Mouse (Mus musculus): ENCODE data around the gene Mtr. TPM values are rescaled to one million over a fixed set of nuclear protein-coding genes. Genes with fewer than 3 reads are reported as not detected.

Gene Mtr
- total RNA-seq, 4 experiments from 2014 or later: 13.0 to 19.2 (median 17.3) TPM

DNA sequence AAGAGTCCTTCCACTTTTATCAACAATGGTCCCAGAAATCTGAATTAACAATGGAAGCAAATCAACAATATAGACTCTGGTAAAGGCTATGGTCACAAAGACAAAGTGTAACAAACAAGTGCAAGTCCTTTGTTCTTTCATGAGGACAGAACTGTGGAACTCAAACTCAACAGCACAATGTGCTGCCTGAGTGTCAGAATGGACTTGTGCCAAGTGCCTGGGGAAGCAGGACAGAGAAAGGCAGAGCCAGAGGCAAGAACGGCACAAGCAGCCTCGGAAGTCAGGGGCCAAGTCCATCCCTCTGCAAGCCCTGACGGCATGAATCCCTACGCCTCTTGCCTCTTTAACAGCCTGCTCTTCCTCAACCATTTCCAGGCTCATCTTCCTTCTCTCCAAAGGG, 13.9 kb downstream of the Mtr start:
- DNase-seq (ENCODE audit: low spot score in 2 of 2): no peak

DNA sequence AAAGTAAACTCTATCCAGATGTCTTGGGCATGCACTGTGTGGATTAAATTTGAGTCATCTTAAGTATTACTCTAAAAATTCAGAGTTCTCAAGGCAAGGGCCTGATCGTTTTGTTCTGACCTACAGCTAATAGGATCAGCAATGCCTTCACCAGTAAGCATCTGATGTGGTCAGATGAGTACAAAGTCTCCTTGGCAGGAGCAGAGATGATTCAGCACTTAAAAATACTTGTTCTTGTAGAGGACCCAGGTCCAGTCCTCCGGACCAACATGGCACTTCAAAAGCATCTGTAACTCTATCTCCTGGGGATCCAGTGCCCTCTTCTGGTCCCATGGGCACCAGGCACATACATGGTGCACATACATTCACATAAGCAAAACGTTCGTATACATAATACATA, 25.8 kb downstream of the Mtr start:
- no peak for DNase-seq (ENCODE audit: low spot score in 2 of 2)

DNA sequence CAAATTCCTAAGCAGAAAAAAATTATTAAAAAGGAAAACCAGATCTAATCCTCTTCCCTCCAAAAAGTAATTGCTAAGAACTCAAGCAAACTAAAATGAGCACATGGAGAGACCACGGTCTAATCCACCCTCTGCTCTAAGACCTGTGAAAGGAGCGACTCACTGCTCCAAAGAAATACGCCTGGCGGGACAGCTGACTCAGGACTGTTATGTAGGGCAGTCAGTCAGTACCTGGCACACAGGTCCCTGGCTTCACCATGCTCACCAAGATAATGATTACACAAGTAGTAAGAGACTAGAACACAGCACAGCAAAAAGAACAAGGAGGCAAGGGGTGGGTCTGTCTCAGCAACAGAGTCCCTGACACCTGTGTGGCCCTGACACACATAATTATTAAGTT, 29.7 kb downstream of the Mtr start:
- DNase-seq (ENCODE audit: low spot score in 2 of 2): peak in 1 of 2 experiments; percentile 13

DNA sequence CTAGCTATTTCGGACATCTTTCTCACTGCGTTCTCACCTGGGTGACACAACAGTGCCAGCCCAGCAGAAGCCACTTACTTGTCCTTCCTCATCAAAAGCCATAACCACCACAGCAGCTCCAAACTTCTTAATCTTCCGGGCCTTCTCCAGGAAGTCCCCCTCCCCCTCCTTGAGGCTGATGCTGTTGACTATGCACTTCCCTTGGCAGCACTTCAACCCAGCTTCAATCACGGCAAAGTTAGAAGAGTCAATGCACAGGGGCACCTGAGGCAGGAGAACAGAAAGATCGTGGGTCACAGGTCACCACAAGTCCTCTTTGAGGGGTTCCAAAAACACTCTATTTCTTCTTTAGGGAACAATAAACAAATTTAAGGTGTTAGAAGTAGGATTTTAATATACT, 30.3 kb downstream of the Mtr start:
- no peak for DNase-seq (ENCODE audit: low spot score in 2 of 2)

DNA sequence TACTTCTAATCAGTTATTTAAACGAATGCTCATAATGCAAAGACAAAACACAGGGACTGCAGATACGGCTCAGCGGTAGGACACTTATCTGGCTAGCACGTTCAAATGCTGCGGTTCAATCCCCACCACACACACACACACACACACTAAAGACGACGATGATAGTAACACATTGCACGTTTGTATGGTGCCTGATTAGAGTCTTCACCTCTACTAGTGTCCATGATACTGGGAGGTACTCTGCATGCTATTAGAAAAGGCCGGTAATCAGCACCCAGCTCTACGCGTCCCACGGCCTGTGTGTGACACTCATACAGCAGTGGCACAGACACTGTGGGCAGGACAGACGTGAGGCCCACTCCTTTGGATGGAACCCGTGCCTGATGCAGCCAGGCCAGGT, 39.3 kb downstream of the Mtr start:
- DNase-seq (ENCODE audit: low spot score in 2 of 2): no peak

DNA sequence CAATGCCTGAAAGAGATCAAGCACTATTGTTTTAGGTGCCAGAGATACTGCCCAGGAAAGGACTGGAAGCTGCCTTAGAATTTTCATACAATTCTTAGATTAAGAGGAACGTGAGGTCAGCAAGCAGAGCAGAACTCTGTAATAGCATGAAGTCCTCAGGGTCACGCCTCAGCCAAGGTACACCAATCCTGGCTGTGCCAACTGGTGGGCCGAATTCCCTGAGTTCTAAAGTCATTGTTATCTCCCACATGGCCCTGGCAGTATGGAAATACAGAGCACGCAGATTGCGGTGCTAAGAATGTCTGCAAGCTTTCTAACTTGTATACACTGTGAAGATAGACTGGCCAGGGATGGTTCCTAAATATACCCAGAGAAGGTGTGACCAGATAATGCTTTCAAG, 43.0 kb downstream of the Mtr start:
- DNase-seq (ENCODE audit: low spot score in 2 of 2): no peak

DNA sequence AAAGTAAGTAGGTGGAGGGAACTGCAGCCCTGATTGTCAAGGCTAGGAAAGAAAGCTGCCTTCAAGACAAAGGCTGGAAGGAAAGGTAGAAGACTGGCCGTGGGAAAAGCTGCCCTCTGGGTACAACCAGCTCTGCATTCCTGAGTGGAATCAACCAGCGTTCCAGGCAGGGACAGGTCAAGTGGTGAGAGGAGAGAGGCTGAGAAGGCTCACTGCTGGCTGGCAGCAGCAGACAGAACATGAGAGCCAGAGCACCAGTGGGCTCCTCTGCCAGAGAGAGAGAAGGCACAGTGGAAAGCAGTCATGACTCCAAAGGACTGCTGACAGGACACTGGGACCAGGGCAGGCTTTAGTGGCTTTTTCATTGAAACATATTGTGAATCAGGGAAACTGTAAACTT, 46.9 kb downstream of the Mtr start:
- peak in 1 of 2 experiments; percentile 21 for DNase-seq (ENCODE audit: low spot score in 2 of 2)

DNA sequence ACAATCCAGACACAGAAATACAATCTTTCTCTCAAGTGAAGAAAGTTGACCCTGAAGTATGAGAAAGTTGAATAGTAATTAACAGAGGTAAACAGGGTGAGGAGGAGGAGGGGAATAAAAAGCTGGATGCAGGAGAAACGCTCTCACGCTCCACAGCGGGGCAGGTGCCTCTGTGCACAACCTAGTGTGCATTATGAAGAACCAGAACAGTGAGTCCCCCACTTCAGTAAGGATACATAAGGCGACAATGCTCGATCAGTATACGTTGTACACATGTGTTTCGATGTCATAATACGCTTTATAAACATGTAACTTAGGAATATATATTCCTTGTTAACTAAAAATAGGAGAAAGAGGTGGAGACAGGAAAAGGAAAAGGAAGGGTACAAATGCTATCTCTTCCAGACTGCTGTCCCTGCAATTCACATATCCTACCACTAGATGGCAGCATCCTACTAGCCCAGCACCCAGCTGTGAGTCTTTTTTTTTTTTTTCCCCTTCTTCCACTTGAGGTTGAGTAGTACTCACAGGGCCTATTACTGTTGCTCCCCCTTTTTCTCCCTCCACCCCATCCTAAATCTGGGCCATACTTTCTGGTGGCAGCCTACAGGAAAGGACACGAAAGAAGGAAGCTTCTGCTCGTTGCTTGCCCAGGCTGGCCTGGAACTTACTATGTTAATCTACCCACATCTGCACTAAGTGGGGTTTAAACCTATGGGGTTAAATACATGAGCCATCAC, 47.7 kb downstream of the Mtr start:
- DNase-seq (ENCODE audit: low spot score in 2 of 2): no peak

GRCm38 (mm10) chr13:12200372-12200771, 57.5 kb downstream of the Mtr start:
- DNase-seq (ENCODE audit: low spot score in 2 of 2): no peak

DNA sequence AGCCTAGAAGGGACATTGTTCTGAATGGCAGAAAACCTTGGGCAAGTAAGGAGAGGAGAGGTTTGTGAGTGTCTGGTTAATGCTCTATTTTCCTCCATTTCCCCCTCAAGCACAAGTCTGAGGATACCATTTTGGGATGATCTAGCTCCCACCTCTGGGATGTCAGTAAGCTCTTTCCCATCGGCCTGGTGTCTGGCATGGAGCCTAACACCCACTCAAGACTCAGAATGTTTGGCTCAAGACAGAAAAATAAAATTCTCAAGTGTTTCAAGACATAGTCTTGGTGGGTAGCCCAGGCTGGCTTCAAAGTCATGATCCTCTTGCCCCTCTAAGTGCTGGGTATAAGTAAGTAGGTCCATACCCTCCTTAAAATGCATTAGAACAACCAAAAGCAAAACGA, 59.4 kb downstream of the Mtr start:
- DNase-seq (ENCODE audit: low spot score in 2 of 2): no peak

GRCm38 (mm10) chr13:12196861-12197260, 61.1 kb downstream of the Mtr start:
- no peak for DNase-seq (ENCODE audit: low spot score in 2 of 2)

DNA sequence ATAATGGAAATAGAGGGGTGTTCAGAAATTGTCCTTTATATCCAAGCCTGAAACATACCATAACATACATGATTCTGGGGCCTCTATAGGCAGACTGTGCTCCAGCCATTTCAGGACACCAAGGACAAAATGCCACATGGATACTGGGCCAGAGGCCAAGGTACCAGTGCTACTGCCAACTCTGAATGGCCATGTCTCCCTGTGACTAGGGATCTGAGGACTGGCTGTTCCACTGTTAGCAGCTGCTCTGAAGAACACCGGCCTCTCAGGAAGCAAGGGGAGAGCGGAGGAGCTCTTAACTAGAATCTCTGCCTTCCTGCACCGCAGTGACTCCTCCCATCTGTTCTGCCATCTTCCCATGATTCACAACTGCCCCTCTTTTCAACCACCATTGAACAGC, 61.9 kb downstream of the Mtr start:
- DNase-seq (ENCODE audit: low spot score in 2 of 2): peak; percentile 37 to 40

- DNase-seq (ENCODE audit: low spot score in 2 of 2): no peak
These were observed 62.8 kb downstream of the Mtr start for GRCm38 (mm10) chr13:12194942-12195662.

DNA sequence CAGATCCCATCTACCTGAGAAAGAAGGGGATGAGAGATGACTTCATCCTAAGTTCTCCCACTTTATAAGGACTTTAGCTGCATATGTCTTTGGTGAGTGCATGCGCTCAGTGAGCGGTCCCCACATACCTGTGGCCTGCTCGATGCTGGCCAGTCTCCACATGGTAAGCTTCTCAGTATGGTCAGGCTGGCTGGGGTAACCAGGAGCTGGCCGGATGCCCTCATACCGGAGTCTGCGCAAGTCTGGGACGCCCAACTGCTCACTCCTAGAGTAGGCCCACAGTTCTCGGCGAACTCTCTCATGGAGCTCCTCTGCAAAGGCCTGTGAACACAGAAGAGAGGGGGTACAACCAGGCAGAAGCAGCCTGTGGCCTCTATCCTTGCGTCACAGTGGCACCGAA, 68.7 kb downstream of the Mtr start:
- no peak for DNase-seq (ENCODE audit: low spot score in 2 of 2)

DNA sequence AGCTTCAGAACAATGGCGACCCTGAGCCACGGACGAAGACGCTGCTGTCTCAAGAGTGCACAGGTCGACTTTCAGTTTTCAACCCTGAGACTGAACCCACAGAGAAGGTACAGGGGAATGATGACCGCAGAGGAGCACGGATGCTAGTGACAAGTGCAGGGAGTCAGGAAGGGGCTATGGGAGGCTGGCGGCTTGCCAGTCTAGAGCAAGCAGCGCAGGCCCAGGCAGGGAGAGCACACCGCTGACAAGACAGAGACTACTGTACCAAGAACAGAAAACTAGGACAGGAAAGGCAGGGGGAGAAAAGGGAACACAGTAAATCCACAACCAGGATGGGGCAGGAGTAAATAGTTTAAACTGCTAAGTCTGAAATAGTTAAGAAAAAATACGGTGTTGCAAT, 69.1 kb downstream of the Mtr start:
- DNase-seq (ENCODE audit: low spot score in 2 of 2): no peak

DNA sequence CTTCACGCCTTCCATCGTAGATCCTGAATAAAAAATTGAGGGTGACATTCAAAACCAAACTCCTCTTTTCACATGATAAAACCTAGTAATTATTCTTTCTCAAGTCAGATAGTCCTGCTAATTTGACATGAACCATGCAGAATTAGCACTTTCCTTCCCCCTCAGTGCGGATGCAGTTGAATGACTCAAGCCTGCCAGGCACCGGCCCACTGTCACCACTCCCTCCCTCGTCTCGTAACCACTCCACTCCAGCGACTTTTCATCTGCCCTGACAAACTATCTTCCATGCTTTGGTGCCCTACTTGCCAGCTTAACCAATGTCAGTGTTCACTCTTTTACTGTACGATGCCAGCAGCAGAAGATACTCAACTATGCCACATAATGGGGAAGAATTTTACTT, 78.4 kb downstream of the Mtr start:
- no peak for DNase-seq (ENCODE audit: low spot score in 2 of 2)

- no peak for DNase-seq (ENCODE audit: low spot score in 2 of 2)
These were observed 81.2 kb downstream of the Mtr start for GRCm38 (mm10) chr13:12176761-12177160.

GRCm38 (mm10) chr13:12175988-12176736, 81.8 kb downstream of the Mtr start:
- DNase-seq (ENCODE audit: low spot score in 2 of 2): no peak

DNA sequence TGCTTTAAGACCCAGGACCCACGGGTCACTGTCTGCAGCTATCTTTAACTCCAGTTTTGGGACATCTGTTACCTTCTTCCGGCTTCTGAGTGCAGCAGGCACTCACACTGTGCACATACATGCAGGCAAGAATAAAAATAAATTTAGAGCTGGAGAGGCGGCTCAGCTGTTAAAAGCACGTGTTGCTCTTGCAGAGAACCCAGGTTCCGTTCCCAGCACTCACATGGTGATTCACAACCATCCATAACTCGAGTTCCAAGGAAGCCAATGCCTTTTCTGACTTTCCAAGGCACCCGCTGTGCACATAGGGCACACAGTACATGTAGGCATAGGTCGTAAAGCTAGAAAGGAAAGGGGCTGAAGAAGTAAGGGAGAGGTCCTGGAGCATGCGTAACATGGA, 90.6 kb downstream of the Mtr start:
- no peak for DNase-seq (ENCODE audit: low spot score in 2 of 2)

DNA sequence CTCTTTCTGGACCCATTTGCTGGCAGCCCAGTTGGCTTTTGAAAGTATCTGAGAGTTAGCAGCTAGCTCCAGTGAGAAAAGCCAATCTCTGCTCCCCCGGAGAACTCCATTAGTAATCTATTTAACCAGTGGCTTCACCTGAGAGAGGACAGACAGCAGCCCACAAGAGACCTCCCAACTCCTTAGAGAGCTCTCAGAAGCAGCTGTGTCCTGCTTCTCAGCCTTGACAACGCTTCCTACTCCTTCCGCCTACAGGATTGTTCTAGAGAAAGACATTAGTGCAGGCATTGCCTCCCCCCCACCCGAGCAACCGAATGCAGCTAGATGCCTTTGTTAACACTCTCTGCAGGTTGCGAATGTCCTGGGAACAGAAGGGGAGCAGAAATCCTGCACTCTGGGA, 91.5 kb downstream of the Mtr start:
- no peak for DNase-seq (ENCODE audit: low spot score in 2 of 2)

DNA sequence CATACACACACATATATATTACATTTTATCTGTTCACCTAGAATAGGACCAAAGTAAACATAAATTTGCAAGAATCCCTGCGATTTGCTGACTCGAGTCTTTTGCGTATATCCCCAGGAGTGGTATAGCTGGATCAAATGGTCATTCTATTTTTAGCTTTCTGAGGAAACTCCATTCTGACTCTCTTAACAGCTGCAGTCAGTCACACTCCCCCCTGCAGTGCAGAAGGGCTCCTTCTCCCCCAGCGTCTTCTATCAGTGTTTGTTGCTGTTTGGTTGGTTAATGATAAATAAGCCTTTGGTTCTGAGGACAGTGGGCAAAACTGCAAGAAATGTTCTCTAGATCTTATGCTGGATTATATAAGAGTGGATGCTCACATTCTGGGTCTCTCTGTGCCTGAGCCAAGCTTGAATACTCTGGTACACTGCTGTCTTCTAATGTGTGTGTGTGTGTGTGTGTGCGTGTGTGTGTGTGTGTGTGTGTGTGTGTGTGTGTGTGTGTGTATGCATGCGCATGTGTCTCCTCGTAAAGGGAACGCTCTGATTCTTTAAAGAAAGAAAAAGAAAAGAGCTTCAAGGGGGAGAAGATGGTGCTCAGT, 92.4 kb downstream of the Mtr start:
- DNase-seq (ENCODE audit: low spot score in 2 of 2): no peak

- no peak for DNase-seq (ENCODE audit: low spot score in 2 of 2)
These were observed 95.5 kb downstream of the Mtr start for GRCm38 (mm10) chr13:12162457-12162856.

Measured in gastrocnemius, adult 8-10 months (tissue).